Mouse (Mus musculus): ENCODE measurements around the gene Hs2st1.

GRCm38 (mm10) chr3:144550659-144551058 is 19.3 kb downstream of the Hs2st1 start:
- TF ChIP-seq CTCF (IDR thresholded peaks at IDR 0.05; ENCODE audit: extremely low read depth, insufficient read depth, low read length) (no peak), POLR2A (IDR thresholded peaks at IDR 0.05; ENCODE audit: extremely low read depth, insufficient read depth, low read length) (no peak)
